Mouse (Mus musculus) ES-Bruce4 (cell line): Measurements from ENCODE around the gene Car10.

Experiments
- CTCF ChIP-seq: IDR thresholded peaks from one replicate; pipeline ENCODE4 v1.8.1; 2011; ENCODE audit warnings: low read depth, low read length
- EP300 ChIP-seq: IDR thresholded peaks from 2 replicates; pipeline ENCODE4 v1.6.1; 2011; ENCODE audit warnings: low read depth, low read length; ENCODE audit not compliant: insufficient read depth
- POLR2A ChIP-seq: IDR thresholded peaks from one replicate; pipeline ENCODE4 v1.8.1; 2011; ENCODE audit warnings: low read length; ENCODE audit not compliant: insufficient read depth

- TF ChIP-seq CTCF (no peak), POLR2A (no peak), EP300 (no peak)
These were observed 483.5 kb downstream of the Car10 start for GRCm38 (mm10) chr11:93581326-93581725.
